Mouse (Mus musculus) CH12.LX (cell line): ENCODE measurements at regions not wholly inside any gene's neighbourhood (a gene's known extent, or its start where the extent isn't known, plus 50 kb on each side); places are given as distances from the start of the nearest gene placed in this dataset.

ENCODE experiments used
- CTCF ChIP-seq, 2 experiments: IDR thresholded peaks in 1 of 2; conservative IDR thresholded peaks in 1 of 2; 2 replicates each; pipeline ENCODE4 v1.5.1; 2011 to 2012; ENCODE audit warnings: low read depth in 2 of 2, low read length in 2 of 2, improper control_type of control experiment in 1 of 2, inconsistent platforms in 1 of 2, mild to moderate bottlenecking in 1 of 2, moderate library complexity in 1 of 2
- EP300 ChIP-seq: IDR thresholded peaks from 2 replicates; pipeline ENCODE4 v1.6.1; 2011; ENCODE audit warnings: low read length, improper control_type of control experiment
- MAFK ChIP-seq: IDR thresholded peaks from 2 replicates; pipeline ENCODE4 v1.6.1; 2011; ENCODE audit warnings: low read length, improper control_type of control experiment; ENCODE audit not compliant: insufficient replicate concordance
- MAX ChIP-seq: IDR thresholded peaks from 2 replicates; pipeline ENCODE4 v1.6.1; 2011; ENCODE audit warnings: low read length, improper control_type of control experiment
- MAZ ChIP-seq: IDR thresholded peaks from 2 replicates; pipeline ENCODE4 v1.6.1; 2012; ENCODE audit warnings: low read depth, mild to moderate bottlenecking, inconsistent platforms, low read length, improper control_type of control experiment, moderate library complexity
- NELFE ChIP-seq: IDR thresholded peaks from 2 replicates; pipeline ENCODE4 v1.6.1; 2011; ENCODE audit warnings: low read depth, low read length, improper control_type of control experiment
- NRF1 ChIP-seq: IDR thresholded peaks from 2 replicates; pipeline ENCODE4 v1.6.1; 2014; ENCODE audit warnings: low read depth, mild to moderate bottlenecking, inconsistent platforms, low read length, improper control_type of control experiment, moderate library complexity
- POLR2A ChIP-seq: IDR thresholded peaks from 2 replicates; pipeline ENCODE4 v1.6.1; 2011; ENCODE audit warnings: low read depth, mild to moderate bottlenecking, improper control_type of control experiment, low read length
- RAD21 ChIP-seq: IDR thresholded peaks from 2 replicates; pipeline ENCODE4 v1.6.1; 2011; ENCODE audit warnings: low read depth, mild to moderate bottlenecking, low read length, improper control_type of control experiment, moderate library complexity
- RCOR1 ChIP-seq: conservative IDR thresholded peaks from 2 replicates; pipeline ENCODE4 v1.6.1; 2012; ENCODE audit warnings: low read depth, mild to moderate bottlenecking, inconsistent platforms, low read length, improper control_type of control experiment

DNA sequence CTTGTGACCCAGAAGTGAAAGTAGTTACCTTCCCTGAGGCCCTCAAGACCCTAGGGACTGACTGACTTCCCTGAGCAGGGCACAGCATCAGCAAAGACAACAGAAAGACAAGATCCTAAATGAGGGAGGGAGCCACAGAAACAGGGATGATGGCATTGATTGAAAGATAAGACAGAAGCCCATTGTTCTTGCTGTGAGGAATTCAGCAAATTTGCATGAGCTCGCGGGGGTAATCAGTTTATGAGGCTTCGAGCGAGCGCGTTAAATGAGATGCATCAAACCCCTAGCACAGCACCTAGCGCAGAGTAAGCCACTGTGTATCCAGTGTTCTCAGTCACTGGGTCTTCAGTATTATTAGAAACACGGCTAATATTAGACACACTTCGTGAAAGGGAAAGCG lies 117.6 kb downstream of the Nectin1 start:
- TF ChIP-seq CTCF (conservative IDR thresholded peaks at IDR 0.05 in 1 of 2, IDR thresholded peaks at IDR 0.05 in 1 of 2; ENCODE audit: low read depth in 2 of 2, low read length in 2 of 2) = no peak
- no peak for TF ChIP-seq POLR2A
- TF ChIP-seq MAZ = no peak
- no peak for TF ChIP-seq EP300
- TF ChIP-seq MAFK = no peak
- TF ChIP-seq NELFE = no peak
- no peak for TF ChIP-seq MAX
- TF ChIP-seq RAD21 = no peak
- TF ChIP-seq RCOR1 = no peak
- no peak for TF ChIP-seq NRF1
